Mouse (Mus musculus) MEL (cell line): ENCODE measurements around the gene Ppm1d. TPM values are rescaled to one million over a fixed set of nuclear protein-coding genes. Genes with fewer than 3 reads are reported as not detected.
A peak's percentile ranks its signal among the peaks of the same experiment; 100 is the strongest.

Experiments
- DNase-seq: peaks from one replicate; pipeline ENCODE4 v3.0.0; 2011; ENCODE audit warnings: low read depth, low spot score
- H3K27ac ChIP-seq: 2 replicates; pipeline ENCODE4 v1.5.1; 2012; ENCODE audit warnings: low read depth, mild to moderate bottlenecking, control low read depth, low read length, moderate library complexity; ENCODE audit not compliant: control insufficient read depth
- H3K27me3 ChIP-seq, 2 experiments: fragments of 150-350 bp in 1 of 2; sonication (generic) in 1 of 2; 2 replicates each; pipeline ENCODE4 v1.6.1; 2012; ENCODE audit warnings: low read length in 2 of 2, mild to moderate bottlenecking in 2 of 2, improper control_type of control experiment in 1 of 2, moderate library complexity in 1 of 2; ENCODE audit not compliant: insufficient read depth in 2 of 2, control insufficient read depth in 1 of 2
- H3K36me3 ChIP-seq, 2 experiments: 2 replicates each; pipeline ENCODE4 v1.6.1; 2012 to 2014; ENCODE audit warnings: low read length in 2 of 2, improper control_type of control experiment in 1 of 2, inconsistent platforms in 1 of 2, mild to moderate bottlenecking in 1 of 2; ENCODE audit not compliant: insufficient read depth in 2 of 2, control insufficient read depth in 1 of 2
- H3K4me1 ChIP-seq, 2 experiments: fragments of 150-350 bp in 1 of 2; sonication (generic) in 1 of 2; 2 replicates each; pipeline ENCODE4 v1.6.1; 2012; ENCODE audit warnings: low read length in 2 of 2, improper control_type of control experiment in 1 of 2, mild to moderate bottlenecking in 1 of 2; ENCODE audit not compliant: insufficient read depth in 2 of 2, control insufficient read depth in 1 of 2
- H3K4me3 ChIP-seq, 2 experiments: fragments of 150-350 bp in 1 of 2; sonication (generic) in 1 of 2; 2 replicates each; pipeline ENCODE4 v1.5.1; 2012; ENCODE audit warnings: low read depth in 2 of 2, low read length in 2 of 2, mild to moderate bottlenecking in 2 of 2, moderate library complexity in 2 of 2, control low read depth in 1 of 2, improper control_type of control experiment in 1 of 2; ENCODE audit not compliant: control insufficient read depth in 1 of 2, insufficient read depth in 1 of 2
- H3K79me2 ChIP-seq: 2 replicates; pipeline ENCODE4 v1.6.1; 2012; ENCODE audit warnings: mild to moderate bottlenecking, low read length, moderate library complexity; ENCODE audit not compliant: control insufficient read depth, poor library complexity, insufficient read depth
- H3K9ac ChIP-seq: 2 replicates; pipeline ENCODE4 v1.6.1; 2012; ENCODE audit warnings: low read depth, mild to moderate bottlenecking, control low read depth, low read length, moderate library complexity; ENCODE audit not compliant: control insufficient read depth, poor library complexity, severe bottlenecking
- H3K9me3 ChIP-seq: fragments of 150-350 bp; sonication (generic); replicated peaks from 2 replicates; pipeline ENCODE4 v1.6.1; 2012; ENCODE audit warnings: mild to moderate bottlenecking, low read length, improper control_type of control experiment, moderate library complexity; ENCODE audit not compliant: insufficient read depth
- CTCF ChIP-seq, 3 experiments: IDR thresholded peaks in 2 of 3; conservative IDR thresholded peaks in 1 of 3; 2 replicates each; pipeline ENCODE4 v1.5.1; 2011 to 2012; ENCODE audit warnings: low read length in 3 of 3, low read depth in 2 of 3, mild to moderate bottlenecking in 2 of 3, improper control_type of control experiment in 1 of 3, inconsistent platforms in 1 of 3, mixed read lengths in 1 of 3, moderate library complexity in 1 of 3; ENCODE audit not compliant: control insufficient read depth in 1 of 3, insufficient read depth in 1 of 3, poor library complexity in 1 of 3, severe bottlenecking in 1 of 3
- GATA1 ChIP-seq: IDR thresholded peaks from 2 replicates; pipeline ENCODE4 v1.6.1; 2011; ENCODE audit warnings: low read depth, low read length, improper control_type of control experiment
- HCFC1 ChIP-seq: IDR thresholded peaks from 2 replicates; pipeline ENCODE4 v1.6.1; 2012; ENCODE audit warnings: low read depth, mild to moderate bottlenecking, inconsistent platforms, low read length, improper control_type of control experiment, moderate library complexity
- MAFK ChIP-seq: IDR thresholded peaks from 2 replicates; pipeline ENCODE4 v1.6.1; 2011; ENCODE audit warnings: low read depth, mild to moderate bottlenecking, low read length, improper control_type of control experiment, borderline replicate concordance
- MAX ChIP-seq: IDR thresholded peaks from 2 replicates; pipeline ENCODE4 v1.6.1; 2011; ENCODE audit warnings: low read length, improper control_type of control experiment
- MYB ChIP-seq: IDR thresholded peaks from 2 replicates; pipeline ENCODE4 v1.6.1; 2011; ENCODE audit warnings: mild to moderate bottlenecking, low read depth, low read length, improper control_type of control experiment
- MYC ChIP-seq: IDR thresholded peaks from 2 replicates; pipeline ENCODE4 v1.6.1; 2011; ENCODE audit warnings: low read depth, mild to moderate bottlenecking, low read length, improper control_type of control experiment, moderate library complexity
- NELFE ChIP-seq: IDR thresholded peaks from 2 replicates; pipeline ENCODE4 v1.6.1; 2011; ENCODE audit warnings: low read depth, low read length, improper control_type of control experiment
- POLR2A ChIP-seq, 2 experiments: IDR thresholded peaks; 2 replicates each; pipeline ENCODE4 v1.6.1; 2011 to 2012; ENCODE audit warnings: low read length in 2 of 2, mild to moderate bottlenecking in 2 of 2, control low read depth in 1 of 2, improper control_type of control experiment in 1 of 2, low read depth in 1 of 2, moderate library complexity in 1 of 2; ENCODE audit not compliant: control insufficient read depth in 1 of 2, insufficient read depth in 1 of 2, poor library complexity in 1 of 2
- SIN3A ChIP-seq: IDR thresholded peaks from 2 replicates; pipeline ENCODE4 v1.6.1; 2012; ENCODE audit warnings: low read length, improper control_type of control experiment, inconsistent platforms
- SMC3 ChIP-seq: IDR thresholded peaks from 2 replicates; pipeline ENCODE4 v1.6.1; 2011; ENCODE audit warnings: low read depth, low read length, improper control_type of control experiment
- TAL1 ChIP-seq: IDR thresholded peaks from 2 replicates; pipeline ENCODE4 v1.6.1; 2012; ENCODE audit warnings: mild to moderate bottlenecking, inconsistent platforms, low read length, moderate library complexity, mixed read lengths
- TBP ChIP-seq: IDR thresholded peaks from 2 replicates; pipeline ENCODE4 v1.8.0; 2011; ENCODE audit warnings: low read depth, low read length, improper control_type of control experiment
- TCF12 ChIP-seq: IDR thresholded peaks from 2 replicates; pipeline ENCODE4 v1.6.1; 2014; ENCODE audit warnings: low read depth, mild to moderate bottlenecking, inconsistent platforms, low read length, improper control_type of control experiment, moderate library complexity
- ZC3H11A ChIP-seq: IDR thresholded peaks from 2 replicates; pipeline ENCODE4 v1.6.1; 2012; ENCODE audit warnings: low read depth, mild to moderate bottlenecking, inconsistent platforms, low read length, improper control_type of control experiment
- ZNF384 ChIP-seq: IDR thresholded peaks from 2 replicates; pipeline ENCODE4 v1.6.1; 2012; ENCODE audit warnings: low read depth, mild to moderate bottlenecking, inconsistent platforms, low read length, improper control_type of control experiment
- polyA plus RNA-seq, 2 experiments: library from polyadenylated mRNA; stranded (reverse) in 1 of 2; unstranded in 1 of 2; fragments of >175 nt in 1 of 2; fragments of >200 nt in 1 of 2; gene quantifications; 2 replicates each; pipeline versions ENCODE4 v1.2.1 to v1.2.4; 2012; ENCODE audit warnings: low replicate concordance in 2 of 2, low read depth in 1 of 2; ENCODE audit not compliant: insufficient read length in 2 of 2, insufficient read depth in 1 of 2, missing spikeins in 1 of 2
- total RNA-seq: library from RNA; depleted of rRNA; stranded (reverse); fragments of 300-350 nt; gene quantifications from 2 replicates; pipeline ENCODE4 v1.2.3, GENCODE M21; 2012

Ppm1d gene
- total and polyA plus RNA-seq, 3 experiments, result 13.3 to 15.5 TPM; not detected in 1

- no peak overlapping the region for H3K27ac ChIP-seq
Measured at GRCm38 (mm10) chr11:85308799-85309198, 2.2 kb upstream of the Ppm1d start.

DNA sequence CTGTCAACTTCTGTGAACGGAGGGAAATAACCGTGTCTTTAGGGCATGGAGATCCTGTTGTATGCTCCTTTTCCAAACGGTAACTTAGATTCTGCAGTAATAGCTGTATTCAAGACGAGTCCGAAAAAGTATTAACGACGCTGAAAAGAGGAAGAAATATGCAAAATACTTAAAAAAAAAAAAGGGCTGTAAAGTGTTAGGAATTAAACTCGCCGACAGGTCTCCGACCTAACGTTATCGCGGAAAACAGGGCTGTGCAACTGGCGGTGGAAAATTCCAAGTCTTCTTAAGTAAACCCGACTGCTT, 684 bp upstream of the Ppm1d start:
- Histone ChIP-seq H3K79me2 (peaks cover 31% of the 10 kb centered on the region), H3K4me3 (peak overlapping the region; percentile 63 to 70), H3K36me3 (peaks cover 0 to 29% of the 10 kb centered on the region in 2 experiments; a peak in 2 of 4 replicates), H3K27me3 (no peaks in the 10 kb centered on the region), H3K4me1 (peaks cover 3 to 22% of the 10 kb centered on the region in 2 experiments), H3K27ac (peak overlapping the region; percentile 91), H3K9me3 (no peaks in the 10 kb centered on the region), H3K9ac (peak overlapping the region; percentile 78)
- TF ChIP-seq TBP (no peak), TCF12 (peak; percentile 45; the same call in 1 of the 2 replicates), ZNF384 (peak; percentile 88), GATA1 (0 out of 2 replicates have a peak, but pooled peaks have one; percentile 5), NELFE (no peak), MYB (no peak), TAL1 (peak; percentile 43), MYC (peak; percentile 67; the same call in 1 of the 2 replicates), SMC3 (no peak)
- DNase-seq, result peak; percentile 89

More at GRCm38 (mm10) chr11:85308799-85309198, 2.2 kb upstream of the Ppm1d start:
- peaks cover 5 to 25% of the 10 kb centered on the region in 2 experiments for H3K4me1 ChIP-seq
- H3K79me2 ChIP-seq, result peaks cover 21% of the 10 kb centered on the region
- TF ChIP-seq HCFC1 (no peak), TAL1 (no peak), CTCF (IDR thresholded peaks at IDR 0.05 in 2 of 3, conservative IDR thresholded peaks at IDR 0.05 in 1 of 3; ENCODE audit: control insufficient read depth in 1 of 3, insufficient read depth in 1 of 3, low read depth in 2 of 3, low read length in 3 of 3, poor library complexity in 1 of 3, severe bottlenecking in 1 of 3) (0 out of 6 replicates have a peak, but pooled peaks of 1 of the 3 experiments have one; percentile 10), MAFK (no peak), ZC3H11A (no peak)
- no peak overlapping the region for H3K9ac ChIP-seq
- no peak overlapping the region for H3K4me3 ChIP-seq
- H3K27me3 ChIP-seq, result no peaks in the 10 kb centered on the region
- peak; percentile 41 for DNase-seq
- peaks cover 0 to 25% of the 10 kb centered on the region in 2 experiments; a peak in 2 of 4 replicates for H3K36me3 ChIP-seq
- H3K9me3 ChIP-seq, result no peaks in the 10 kb centered on the region

- Histone ChIP-seq H3K9me3 (no peaks in the 10 kb centered on the region), H3K4me1 (peaks cover 3 to 10% of the 10 kb centered on the region in 2 experiments), H3K79me2 (peaks cover 37% of the 10 kb centered on the region), H3K36me3 (peaks cover 0 to 23% of the 10 kb centered on the region in 2 experiments; a peak in 2 of 4 replicates), H3K27ac (peak overlapping the region; percentile 81), H3K4me3 (peak overlapping the region; percentile 87 to 98), H3K27me3 (no peaks in the 10 kb centered on the region), H3K9ac (peak overlapping the region; percentile 96)
- peak; percentile 2; the same call in 1 of the 2 replicates for TF ChIP-seq GATA1
- TF ChIP-seq MAX, result peak; percentile 12; the same call in 1 of the 2 replicates
- TF ChIP-seq ZNF384, result 0 out of 2 replicates have a peak, but pooled peaks have one; percentile 12
- TF ChIP-seq TBP, result peak; percentile 95
- no peak; a peak in 1 of 4 replicates for TF ChIP-seq POLR2A (IDR thresholded peaks at IDR 0.05; ENCODE audit: control insufficient read depth in 1 of 2, insufficient read depth in 1 of 2, low read depth in 1 of 2, low read length in 2 of 2, poor library complexity in 1 of 2)
- peak; percentile 42; the same call in 1 of the 2 replicates for TF ChIP-seq MYC
- no peak for TF ChIP-seq MAFK
- peak; percentile 84 for TF ChIP-seq SIN3A
- peak; percentile 31 to 59 (median 40) for TF ChIP-seq CTCF (IDR thresholded peaks at IDR 0.05 in 2 of 3, conservative IDR thresholded peaks at IDR 0.05 in 1 of 3; ENCODE audit: control insufficient read depth in 1 of 3, insufficient read depth in 1 of 3, low read depth in 2 of 3, low read length in 3 of 3, poor library complexity in 1 of 3, severe bottlenecking in 1 of 3)
- DNase-seq, result peak; percentile 86
Measured at GRCm38 (mm10) chr11:85311645-85312490, 824 bp downstream of the Ppm1d start.
